Mouse (Mus musculus) limb, embryonic 14.5 days (tissue): Measurements from ENCODE around the gene Slc35f3. TPM values are rescaled to one million over a fixed set of nuclear protein-coding genes. Genes with fewer than 3 reads are reported as not detected.
"Not testable (repeated sequence)": the region's sequence is repeated elsewhere in the genome, so short reads cannot be mapped to it uniquely, and the experiment has no call there.

Experiments used
- ATAC-seq: fragments of 200-750 bp; cut with Nextera tagmentation; 2 replicates; pipeline ENCODE4 v1.8.0; 2017; ENCODE audit warnings: low read depth, moderate number of reproducible peaks, moderate TSS enrichment; ENCODE audit not compliant: low FRiP score
- DNase-seq: peaks from one replicate; pipeline ENCODE4 v3.0.0-alpha.2; 2015; ENCODE audit warnings: low spot score
- H3K27ac ChIP-seq: fragments of 300-500 bp; sonication (generic); replicated peaks from 2 replicates; pipeline ENCODE4 v1.5.1; 2014; ENCODE audit warnings: low read depth, mild to moderate bottlenecking, low read length, moderate library complexity, mixed read lengths
- H3K27me3 ChIP-seq: fragments of 300-500 bp; sonication (generic); 2 replicates; pipeline ENCODE4 v1.6.1; 2014; ENCODE audit warnings: low read length, mixed read lengths; ENCODE audit not compliant: control insufficient read depth, insufficient read depth
- H3K36me3 ChIP-seq: fragments of 300-500 bp; sonication (generic); 2 replicates; pipeline ENCODE4 v1.6.1; 2014; ENCODE audit warnings: mild to moderate bottlenecking, low read length, moderate library complexity, mixed read lengths; ENCODE audit not compliant: control insufficient read depth, insufficient read depth
- H3K4me1 ChIP-seq: fragments of 300-500 bp; sonication (generic); 2 replicates; pipeline ENCODE4 v1.6.1; 2014; ENCODE audit warnings: antibody characterized with exemption, low read length, mixed read lengths; ENCODE audit not compliant: control insufficient read depth, insufficient read depth
- H3K4me2 ChIP-seq: fragments of 300-500 bp; sonication (generic); replicated peaks from 2 replicates; pipeline ENCODE4 v1.6.1; 2014; ENCODE audit warnings: low read depth, mild to moderate bottlenecking, low read length, moderate library complexity; ENCODE audit not compliant: severe bottlenecking
- H3K4me3 ChIP-seq: fragments of 300-500 bp; sonication (generic); replicated peaks from 2 replicates; pipeline ENCODE4 v1.5.1; 2014; ENCODE audit warnings: low read length
- H3K9ac ChIP-seq: fragments of 300-500 bp; sonication (generic); 2 replicates; pipeline ENCODE4 v1.6.1; 2014; ENCODE audit warnings: mild to moderate bottlenecking, low read depth, low read length, moderate library complexity; ENCODE audit not compliant: severe bottlenecking
- H3K9me3 ChIP-seq: fragments of 300-500 bp; sonication (generic); 2 replicates; pipeline ENCODE4 v1.6.1; 2016; ENCODE audit warnings: low read length; ENCODE audit not compliant: control insufficient read depth
- POLR2A ChIP-seq: fragments of 200-500 bp; IDR thresholded peaks from 2 replicates; pipeline ENCODE4 v1.8.0; 2012; ENCODE audit warnings: inconsistent platforms, mild to moderate bottlenecking, moderate library complexity, borderline replicate concordance; ENCODE audit not compliant: insufficient read depth, insufficient read length; ENCODE audit errors: extremely low read depth
- WGBS: fragments of 180-500 bp; shearing (Covaris S2); extraction: QIAGEN DNeasy Blood & Tissue Kit; methylation state at CpG from one replicate; pipeline ENCODE4 v1.1.7; 2014; 5-methylcytosine and 5-hydroxymethylcytosine counted together
- polyA plus RNA-seq, 2 experiments: library from polyadenylated mRNA; depleted of rRNA in 1 of 2; stranded (reverse) in 1 of 2; unstranded in 1 of 2; fragments of >200 nt; fragmentation: Nextera tagmentation in 1 of 2; extraction: Ambion mirVana in 1 of 2; gene quantifications; 2 replicates each; pipeline versions ENCODE4 v1.2.1 to v1.2.3; 2012 to 2014

Gene Slc35f3
- polyA plus RNA-seq, 2 experiments: 1.7 to 1.8 TPM

DNA sequence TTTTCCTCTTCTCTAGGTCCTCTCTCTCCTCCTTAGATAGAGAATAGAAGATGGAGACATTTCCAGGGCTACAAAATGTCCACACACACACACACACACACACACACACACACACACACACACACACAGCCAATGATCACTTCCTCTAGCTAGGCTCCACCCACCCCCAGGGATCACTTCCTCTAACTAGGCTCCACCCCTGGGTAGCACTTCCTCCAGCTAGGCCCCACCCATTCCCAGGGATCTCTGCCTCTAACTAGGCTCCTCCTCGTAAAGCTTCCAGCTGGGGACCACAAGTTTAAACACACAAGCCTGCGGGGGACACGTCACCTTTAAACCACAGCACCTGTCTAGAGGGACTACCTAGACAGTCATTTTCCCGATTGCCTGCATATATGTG is 89.2 kb downstream of the Slc35f3 start:
- 82% methylated on average over 4 of the region's 4 CpGs for WGBS
- Histone ChIP-seq H3K9ac (no peak overlapping the region), H3K27ac (no peak overlapping the region), H3K36me3 (no peaks in the 10 kb centered on the region), H3K4me2 (no peak overlapping the region), H3K27me3 (no peaks in the 10 kb centered on the region), H3K9me3 (no peaks in the 10 kb centered on the region), H3K4me1 (no peaks in the 10 kb centered on the region), H3K4me3 (no peak overlapping the region)
- no peak for DNase-seq
- ATAC-seq: no peak
- TF ChIP-seq POLR2A: no peak

GRCm38 (mm10) chr8:126391541-126391940 is 93.2 kb downstream of the Slc35f3 start:
- WGBS: 49% methylated on average over 2 of the region's 2 CpGs
- Histone ChIP-seq H3K9ac (peak overlapping the region; percentile 12; the same call in 1 of the 2 replicates), H3K27ac (no peak overlapping the region), H3K27me3 (no peaks in the 10 kb centered on the region), H3K36me3 (no peaks in the 10 kb centered on the region), H3K4me2 (no peak overlapping the region), H3K9me3 (no peaks in the 10 kb centered on the region), H3K4me1 (no peaks in the 10 kb centered on the region), H3K4me3 (no peak overlapping the region)
- DNase-seq (peak; percentile 21), ATAC-seq (no peak)
- TF ChIP-seq POLR2A: no peak

GRCm38 (mm10) chr8:126395386-126395785 is 97.0 kb downstream of the Slc35f3 start:
- H3K4me1 ChIP-seq: no peaks in the 10 kb centered on the region
- no peaks in the 10 kb centered on the region for H3K9me3 ChIP-seq
- no peaks in the 10 kb centered on the region for H3K27me3 ChIP-seq
- DNase-seq (no peak), ATAC-seq (no peak)
- no peak overlapping the region for H3K4me2 ChIP-seq
- H3K36me3 ChIP-seq: no peaks in the 10 kb centered on the region
- no peak overlapping the region for H3K9ac ChIP-seq
- no peak overlapping the region for H3K4me3 ChIP-seq
- H3K27ac ChIP-seq: no peak overlapping the region
- TF ChIP-seq POLR2A: no peak
- 84% methylated on average over 9 of the region's 9 CpGs for WGBS

DNA sequence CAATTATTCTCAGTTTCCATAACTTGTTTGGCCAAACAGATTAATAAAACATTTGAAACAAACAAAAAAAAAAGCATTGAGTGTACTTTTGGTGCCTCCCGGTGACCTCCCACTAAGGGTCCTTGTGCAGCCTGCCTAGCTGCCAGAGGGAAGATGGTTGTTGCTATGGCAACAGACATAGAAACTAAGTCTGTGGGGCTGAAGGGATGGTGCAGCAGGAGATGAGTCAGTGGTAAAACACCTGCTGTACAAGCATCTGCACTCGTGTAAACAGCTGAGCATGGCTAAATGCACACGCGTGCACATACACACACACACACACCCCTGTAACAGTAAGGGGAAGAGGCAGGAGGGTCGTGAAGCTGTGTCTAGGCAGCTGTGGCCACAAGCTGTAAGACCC is 97.6 kb downstream of the Slc35f3 start:
- Histone ChIP-seq H3K4me3 (no peak overlapping the region), H3K9ac (no peak overlapping the region), H3K4me1 (no peaks in the 10 kb centered on the region), H3K27ac (no peak overlapping the region), H3K27me3 (no peaks in the 10 kb centered on the region), H3K9me3 (no peaks in the 10 kb centered on the region), H3K36me3 (no peaks in the 10 kb centered on the region), H3K4me2 (no peak overlapping the region)
- DNase-seq (no peak), ATAC-seq (no peak)
- 71% methylated on average over 5 of the region's 5 CpGs for WGBS
- TF ChIP-seq POLR2A: no peak

DNA sequence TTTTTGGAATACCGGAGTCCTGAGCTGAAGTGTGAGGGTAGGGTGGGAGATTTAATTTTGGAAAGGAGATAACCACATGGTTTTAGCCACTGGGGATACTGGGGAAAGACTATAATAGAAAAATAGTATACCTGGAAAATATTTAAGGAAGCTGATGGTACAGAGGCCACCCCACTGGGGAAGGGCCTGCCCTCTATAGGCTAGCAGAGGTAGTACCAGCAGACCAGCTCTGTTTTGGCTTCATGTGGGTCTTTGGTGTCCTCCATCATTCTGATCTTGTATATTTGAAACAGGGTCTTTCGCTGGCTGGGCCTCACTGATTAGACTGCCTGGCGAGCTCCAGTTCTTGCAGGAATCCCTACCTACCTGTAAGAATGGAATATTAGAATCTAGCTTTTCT is 100.0 kb downstream of the Slc35f3 start:
- no peak overlapping the region for H3K4me3 ChIP-seq
- H3K4me1 ChIP-seq: no peaks in the 10 kb centered on the region
- no peak for DNase-seq
- no peak overlapping the region for H3K9ac ChIP-seq
- no peaks in the 10 kb centered on the region for H3K27me3 ChIP-seq
- H3K4me2 ChIP-seq: no peak overlapping the region
- ATAC-seq: no peak
- no peaks in the 10 kb centered on the region for H3K36me3 ChIP-seq
- H3K9me3 ChIP-seq: no peaks in the 10 kb centered on the region
- H3K27ac ChIP-seq: no peak overlapping the region
- TF ChIP-seq POLR2A: no peak
- WGBS: 72% methylated on average over 3 of the region's 3 CpGs

- not testable (repeated sequence) for H3K9ac ChIP-seq, H3K4me3 ChIP-seq, H3K27me3 ChIP-seq, ATAC-seq, H3K36me3 ChIP-seq, H3K4me2 ChIP-seq, H3K27ac ChIP-seq, H3K9me3 ChIP-seq, H3K4me1 ChIP-seq
- peak; percentile 59 for DNase-seq
Measured at GRCm38 (mm10) chr8:126404550-126404949, 106.2 kb downstream of the Slc35f3 start.
